Mouse (Mus musculus) bone marrow macrophage, adult 2 months (primary cell): Measurements from ENCODE around the gene Pdp2. TPM values are rescaled to one million over a fixed set of nuclear protein-coding genes. Genes with fewer than 3 reads are reported as not detected.
"Not testable (repeated sequence)": the region's sequence is repeated elsewhere in the genome, so short reads cannot be mapped to it uniquely, and the experiment has no call there.

ENCODE experiments used
- H3K27ac ChIP-seq: 2 replicates; pipeline ENCODE4 v1.5.1; 2012; ENCODE audit warnings: low read depth, low read length; ENCODE audit not compliant: insufficient read depth
- H3K4me1 ChIP-seq: 2 replicates; pipeline ENCODE4 v1.6.1; 2012; ENCODE audit warnings: low read length; ENCODE audit not compliant: control insufficient read depth, insufficient read depth
- H3K4me3 ChIP-seq: 2 replicates; pipeline ENCODE4 v1.5.1; 2012; ENCODE audit warnings: mild to moderate bottlenecking, low read length, moderate library complexity; ENCODE audit not compliant: insufficient read depth
- CTCF ChIP-seq: IDR thresholded peaks from 2 replicates; pipeline ENCODE4 v1.5.1; 2012; ENCODE audit warnings: low read depth, mild to moderate bottlenecking, low read length, moderate library complexity
- POLR2A ChIP-seq: IDR thresholded peaks from 2 replicates; pipeline ENCODE4 v1.6.1; 2012; ENCODE audit warnings: mild to moderate bottlenecking, low read depth, low read length, borderline replicate concordance
- polyA plus RNA-seq: library from polyadenylated mRNA; stranded (reverse); fragments of >200 nt; gene quantifications from 2 replicates; pipeline ENCODE4 v1.2.4, GENCODE M21; 2012; ENCODE audit not compliant: missing spikeins, insufficient read depth, insufficient read length

Gene Pdp2
- polyA plus RNA-seq, 1 experiment, result 8.0 TPM

DNA sequence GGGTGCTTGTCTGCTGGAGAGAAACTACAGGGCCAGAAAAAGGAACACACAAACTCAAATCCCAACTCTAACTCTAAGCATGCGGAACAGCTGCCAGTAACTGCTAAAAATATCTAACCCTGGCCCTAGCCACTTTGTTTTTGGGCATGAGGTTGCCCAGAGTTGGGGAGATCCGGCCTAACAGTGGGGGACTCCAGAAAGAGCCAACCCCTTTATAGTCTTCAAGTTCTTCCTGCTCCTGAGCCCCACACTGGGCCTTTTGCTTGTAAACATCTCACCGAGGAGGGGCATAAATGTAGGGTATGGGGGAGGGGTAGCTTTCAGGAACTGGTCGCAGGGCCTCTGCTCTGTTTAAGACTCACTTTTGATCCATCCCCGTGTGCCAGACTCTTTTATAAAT lies 40.7 kb downstream of the Pdp2 start:
- TF ChIP-seq POLR2A (no peak), CTCF (no peak)
- peak overlapping the region; percentile 62 for H3K4me3 ChIP-seq
- peak overlapping the region; percentile 94 for H3K27ac ChIP-seq
- peaks cover 11% of the 10 kb centered on the region for H3K4me1 ChIP-seq

DNA sequence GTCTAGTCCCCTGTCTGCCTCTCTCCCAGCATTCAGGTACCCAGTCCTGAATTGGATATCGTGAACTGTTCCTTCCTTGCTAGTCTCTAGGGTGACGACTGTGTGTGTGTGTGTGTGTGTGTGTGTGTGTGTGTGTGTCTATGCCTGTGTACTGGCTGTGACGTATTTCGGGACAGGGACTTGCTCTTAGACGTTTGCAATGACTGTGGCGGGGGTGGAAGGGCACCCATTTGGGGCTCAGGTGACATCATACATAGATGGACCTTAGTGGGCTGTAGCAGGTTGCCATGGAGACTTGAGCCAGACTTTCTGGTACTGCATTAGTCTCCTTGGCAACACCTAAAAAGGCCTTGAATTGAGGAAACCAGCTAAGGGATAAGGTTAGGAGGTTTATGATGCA lies 41.2 kb downstream of the Pdp2 start:
- TF ChIP-seq CTCF (no peak), POLR2A (no peak)
- Histone ChIP-seq H3K27ac (peak overlapping the region; percentile 94), H3K4me1 (peaks cover 11% of the 10 kb centered on the region), H3K4me3 (peak overlapping the region; percentile 62)

DNA sequence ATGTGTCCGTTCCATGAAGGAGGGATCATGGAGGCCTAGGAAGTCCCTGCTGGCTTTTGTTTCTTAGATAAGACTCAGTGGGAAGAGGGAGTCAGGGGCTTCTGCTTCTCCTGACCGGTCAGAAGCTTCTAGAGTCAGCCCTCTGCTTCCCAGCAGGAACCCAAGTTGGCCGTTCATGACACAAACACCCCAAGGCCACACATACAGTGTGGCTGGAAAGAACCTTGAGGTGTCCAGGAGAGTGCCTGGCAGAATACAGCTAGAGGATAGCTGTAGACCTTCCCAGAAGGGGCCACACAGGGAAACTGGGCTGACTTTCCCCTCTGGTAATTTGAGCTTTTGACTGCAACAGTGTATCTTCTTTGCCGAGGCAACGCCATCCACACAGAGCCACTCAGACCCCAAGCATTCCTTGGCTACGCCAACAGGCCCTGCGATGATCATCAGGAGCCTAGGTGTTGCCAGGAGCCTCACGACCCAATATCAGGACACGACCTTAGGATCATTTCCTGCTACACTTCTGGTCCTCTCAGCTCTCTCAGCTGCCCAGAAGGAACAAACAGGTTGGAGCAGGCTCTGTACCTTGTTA lies 42.0 kb downstream of the Pdp2 start:
- Histone ChIP-seq H3K27ac (no peak overlapping the region), H3K4me1 (peaks cover 15% of the 10 kb centered on the region), H3K4me3 (no peak overlapping the region)
- TF ChIP-seq POLR2A (no peak), CTCF (no peak)

DNA sequence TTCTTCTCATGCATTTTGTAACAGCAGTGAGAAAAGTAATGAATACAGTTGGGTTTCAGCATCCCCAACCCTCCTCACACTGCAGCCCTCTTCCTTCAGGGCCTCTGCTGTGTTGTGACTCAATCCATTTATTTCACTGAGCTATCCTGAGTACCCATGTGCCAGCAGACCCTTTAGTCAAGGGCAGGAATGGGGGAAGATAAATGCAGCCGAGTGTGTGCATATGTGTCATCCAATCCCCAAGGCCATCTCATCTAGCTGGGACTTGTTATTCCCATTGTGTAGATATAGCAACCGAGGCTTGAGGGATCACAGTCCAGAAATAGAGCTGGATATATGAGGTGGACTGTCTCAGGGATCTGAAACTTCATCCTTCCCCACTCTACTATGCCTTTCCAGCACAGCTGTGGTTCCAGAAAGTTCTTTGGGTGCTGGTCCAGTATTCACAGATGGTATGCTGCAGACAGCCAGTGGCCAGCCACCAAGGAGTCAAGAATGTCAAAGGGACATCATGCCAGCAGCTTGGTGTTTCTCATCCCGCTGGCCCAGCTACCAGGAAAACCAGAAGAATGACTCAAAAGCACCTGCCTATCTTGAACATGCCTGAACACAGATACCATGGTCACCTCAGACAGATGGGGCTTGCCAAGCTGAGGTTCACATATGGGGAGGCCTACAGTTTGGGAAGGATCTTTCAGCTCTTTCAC lies 43.9 kb downstream of the Pdp2 start:
- TF ChIP-seq CTCF (no peak), POLR2A (no peak)
- no peak overlapping the region for H3K4me3 ChIP-seq
- H3K27ac ChIP-seq, result no peak overlapping the region
- H3K4me1 ChIP-seq, result peaks cover 22% of the 10 kb centered on the region

DNA sequence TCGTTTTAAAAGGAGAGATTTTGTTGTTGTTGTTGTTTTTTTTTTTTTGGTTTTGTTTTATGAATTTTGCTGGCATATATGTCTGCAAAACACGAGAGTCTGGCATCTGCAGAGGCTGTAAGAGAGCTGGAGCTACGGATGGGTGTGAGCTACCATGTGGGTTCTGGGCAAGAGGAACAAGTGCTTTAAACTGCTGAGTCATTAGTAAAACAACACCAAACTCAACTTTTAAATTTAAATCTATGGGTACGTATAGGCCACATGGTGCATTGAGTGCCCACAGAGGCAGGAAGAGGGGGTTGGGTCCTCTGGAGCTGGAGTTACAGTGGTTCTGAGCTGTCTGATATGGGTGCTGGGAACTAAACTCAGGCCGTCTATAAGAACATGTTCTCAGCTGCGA lies 46.8 kb downstream of the Pdp2 start:
- TF ChIP-seq POLR2A, result no peak

DNA sequence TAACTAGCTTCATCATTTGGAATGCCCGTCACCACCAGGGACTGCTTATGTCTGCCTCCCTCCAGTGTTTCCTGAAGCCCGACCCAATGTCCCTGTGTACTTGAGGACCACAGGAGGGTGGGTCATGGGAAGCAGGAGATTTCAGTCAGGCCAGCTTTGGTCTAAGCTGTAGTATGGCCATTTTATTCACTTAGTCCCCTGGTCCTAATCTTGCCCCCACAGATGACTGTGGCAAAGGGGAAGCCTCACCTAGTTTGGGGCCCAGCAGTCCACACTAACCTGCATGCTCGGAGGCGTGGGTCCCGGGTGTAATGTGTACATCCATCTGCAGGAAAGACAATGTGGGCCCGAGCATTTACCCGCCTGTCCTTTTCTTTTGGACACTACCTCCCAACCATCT lies 49.0 kb downstream of the Pdp2 start:
- H3K4me1 ChIP-seq, result peaks cover 19% of the 10 kb centered on the region
- peak overlapping the region; percentile 72 for H3K4me3 ChIP-seq
- H3K27ac ChIP-seq, result no peak overlapping the region
- no peak for TF ChIP-seq POLR2A

More for the DNA sequence above, 46.8 kb downstream of the Pdp2 start:
- no peak overlapping the region for H3K27ac ChIP-seq
- H3K4me1 ChIP-seq, result peaks cover 21% of the 10 kb centered on the region
- H3K4me3 ChIP-seq, result no peak overlapping the region

DNA sequence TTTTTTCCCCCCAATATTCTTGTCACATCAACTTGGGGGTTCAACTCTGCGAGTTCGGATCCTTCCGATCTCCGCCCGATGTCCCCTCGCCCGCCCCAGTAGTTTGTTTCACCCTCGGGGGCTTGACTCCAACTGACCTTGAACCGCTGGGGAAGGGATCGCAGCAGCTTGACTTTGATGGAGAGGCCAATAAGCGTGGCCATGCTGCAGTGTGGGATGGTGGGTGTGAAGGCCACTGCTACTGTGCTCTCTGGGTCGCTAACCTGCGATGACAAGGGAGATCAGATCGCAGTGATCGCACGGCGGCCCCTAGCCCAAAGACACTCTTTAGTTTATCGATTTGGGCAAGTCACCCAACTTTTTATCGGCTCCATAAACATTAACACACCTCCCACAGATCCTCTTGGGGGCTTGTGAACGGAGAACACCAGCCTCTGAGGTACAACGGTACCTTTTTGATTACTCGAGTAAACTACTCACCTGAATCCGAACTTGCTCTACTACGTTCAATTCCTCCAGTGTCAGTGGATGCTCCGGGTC lies 49.6 kb downstream of the Pdp2 start:
- H3K4me3 ChIP-seq, result peak overlapping the region; percentile 72
- no peak overlapping the region for H3K27ac ChIP-seq
- no peak for TF ChIP-seq CTCF
- peaks cover 19% of the 10 kb centered on the region for H3K4me1 ChIP-seq

DNA sequence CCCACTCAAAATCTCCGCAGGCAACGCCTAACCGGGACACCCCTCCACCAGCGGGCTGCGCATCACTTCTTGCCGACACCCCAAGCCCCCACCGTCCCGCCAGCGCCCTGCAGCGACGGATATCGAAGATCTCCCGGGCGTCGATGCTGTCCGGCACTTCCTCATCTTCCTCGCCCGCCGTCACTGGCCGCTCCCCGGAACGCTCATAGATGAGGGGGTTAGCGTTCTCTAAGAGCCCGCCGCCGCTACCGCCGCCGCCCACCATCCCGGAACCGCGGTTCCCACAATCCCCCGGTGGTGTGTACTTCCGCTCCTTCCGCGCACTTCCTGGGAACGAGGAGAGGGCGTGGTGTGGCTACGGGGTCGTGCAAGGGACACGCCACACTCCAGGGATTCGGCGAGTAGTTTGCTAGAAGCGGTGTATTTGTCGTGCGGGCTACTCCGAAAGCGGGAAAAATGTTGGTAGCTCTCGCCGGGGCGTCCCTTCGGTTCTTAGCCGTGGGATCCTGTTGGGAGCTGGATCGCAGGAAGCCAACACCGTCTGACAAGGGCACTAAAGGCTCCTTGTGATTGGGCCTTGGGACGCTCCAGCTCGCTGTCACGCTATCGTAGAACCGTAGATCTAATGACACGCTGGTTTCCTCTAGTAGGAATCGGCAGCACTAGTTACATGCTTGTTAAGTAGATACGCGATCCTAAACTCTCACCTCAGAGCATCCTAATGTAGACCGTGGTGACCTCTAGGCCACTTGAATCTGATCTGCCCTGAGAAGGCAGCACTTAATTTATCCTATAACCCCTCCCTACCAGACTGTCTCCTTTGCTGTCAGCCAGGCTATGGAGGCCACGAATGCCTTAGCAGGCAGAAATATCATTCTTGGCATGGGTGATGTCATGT lies 50.4 kb downstream of the Pdp2 start, which contains the start of gene Ciao2b:
Gene Ciao2b, minus strand, starts transcription at position 540 of the 898 bp plus-strand sequence.
- H3K27ac ChIP-seq, result peak within 1 kb of the TSS; percentile 62
- TF ChIP-seq POLR2A (no peak), CTCF (no peak)
- peaks cover 19% of the 10 kb centered on the region for H3K4me1 ChIP-seq
- H3K4me3 ChIP-seq, result peak within 1 kb of the TSS; percentile 72

DNA sequence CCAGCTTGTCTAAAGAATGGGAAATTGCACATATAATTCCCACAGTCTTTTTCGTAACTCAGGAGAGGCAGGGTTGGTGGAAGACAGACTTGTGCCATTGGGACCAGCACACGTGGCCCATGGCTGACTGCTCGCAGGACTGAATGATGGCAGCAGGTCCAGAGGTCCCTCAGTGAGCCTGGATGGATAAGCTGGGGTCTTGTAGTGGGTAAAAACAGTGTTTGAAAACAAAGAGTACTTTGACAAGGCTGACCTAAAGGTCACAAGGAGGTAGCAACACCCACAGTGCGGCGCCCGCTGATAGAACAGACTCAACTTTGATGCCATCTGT lies 51.0 kb downstream of the Pdp2 start:
- H3K4me1 ChIP-seq, result peaks cover 19% of the 10 kb centered on the region
- TF ChIP-seq POLR2A (no peak), CTCF (no peak)
- peak overlapping the region; percentile 72 for H3K4me3 ChIP-seq
- H3K27ac ChIP-seq, result peak overlapping the region; percentile 62

DNA sequence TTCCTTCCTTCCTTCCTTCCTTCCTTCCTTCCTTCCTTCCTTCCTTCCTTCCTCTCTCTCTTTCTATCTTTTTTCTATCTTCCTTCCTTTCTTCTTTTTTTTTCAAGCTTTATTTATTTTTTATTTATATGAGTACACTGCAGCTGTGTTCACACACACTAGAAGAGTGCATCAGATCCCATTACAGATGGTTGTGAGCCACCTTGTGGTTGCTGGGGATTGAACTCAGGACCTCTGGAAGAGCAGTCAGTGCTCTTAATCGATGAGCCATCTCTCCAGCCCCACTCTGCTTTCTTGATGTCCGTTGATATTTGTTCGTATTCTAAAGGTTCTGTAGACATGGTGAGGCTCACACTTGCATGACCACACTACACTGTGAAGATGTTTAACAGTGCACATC lies 52.9 kb downstream of the Pdp2 start:
- not testable (repeated sequence) for H3K4me1 ChIP-seq, H3K4me3 ChIP-seq, H3K27ac ChIP-seq

Other genes with a start within 250 kb of the Pdp2 start
- 12.2 and 12.3 TPM in 2 replicates for gene Cmtm4, start 195.6 kb upstream of the Pdp2 start, polyA plus RNA-seq
- gene Dync1li2, start 148.4 kb upstream of the Pdp2 start, polyA plus RNA-seq, result 60.7 and 65.3 TPM in 2 replicates
- not detected in 2 replicates for gene Terb1, start 81.5 kb upstream of the Pdp2 start, polyA plus RNA-seq
- 39.6 and 41.0 TPM in 2 replicates for gene Nae1, start 56.8 kb upstream of the Pdp2 start, polyA plus RNA-seq
- gene Car7, start 56.8 kb upstream of the Pdp2 start, polyA plus RNA-seq, result 0.72 and 1.7 TPM in 2 replicates
- gene Cdh16, start 32.9 kb downstream of the Pdp2 start, polyA plus RNA-seq, result not detected in 2 replicates
- 22.5 and 23.8 TPM in 2 replicates for gene Rrad, start 39.9 kb downstream of the Pdp2 start, polyA plus RNA-seq
- gene Ciao2b, start 50.5 kb downstream of the Pdp2 start, polyA plus RNA-seq, result 48.9 and 50.7 TPM in 2 replicates
- gene Ces2a, start 142.6 kb downstream of the Pdp2 start, polyA plus RNA-seq, result not detected in 2 replicates
- not detected in 2 replicates for gene Ces2b, start 240.1 kb downstream of the Pdp2 start, polyA plus RNA-seq